ENCODE assay signal across 16 mouse cellular contexts in the genomic region with DNA sequence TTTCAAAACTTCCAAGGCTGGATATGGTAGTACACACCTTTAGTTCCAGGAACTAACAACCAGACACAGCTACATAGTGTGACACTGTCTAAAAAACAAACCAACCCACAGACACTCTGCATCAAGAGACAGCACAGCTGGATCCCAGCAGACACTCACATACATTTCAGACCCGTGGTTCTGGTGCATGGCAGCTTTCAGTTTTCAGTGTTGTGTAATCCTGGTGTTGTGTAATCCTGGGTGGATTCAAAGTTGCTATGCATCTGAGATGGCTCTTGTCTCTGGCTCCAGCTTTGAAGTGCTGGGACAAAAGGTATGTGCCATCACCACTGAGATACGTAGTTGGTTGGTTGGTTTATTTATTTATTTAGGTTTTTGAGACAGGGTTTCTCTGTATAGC. TPM values are rescaled to one million over a fixed set of nuclear protein-coding genes. Genes with fewer than 3 reads are reported as not detected.
DNase-seq lines count a peak whose midpoint lies in the region; ATAC-seq lines count a peak whose summit lies in the region.
"Had no signal": no experiment of that assay in that cellular context is flagged by ENCODE, and none has a peak within 500 bp of the region (broad histone marks: within the 10 kb centered on the region; RNA-seq: fewer than 3 reads in every experiment).

No protein-coding gene starts in this region.

- ATAC-seq in lung, embryonic 16.5 days (ENCODE audit: low read depth): 0 out of 2 replicates have a peak, but pooled peaks have one; percentile 22
- ATAC-seq: forebrain, embryonic 14.5 days; midbrain, embryonic 16.5 days had no signal

- whole genome bisulfite sequencing in lung, embryonic 16.5 days: 40% methylated on average over 2 of the region's 2 CpGs

- H3K27me3 ChIP-seq in lung, embryonic 16.5 days (ENCODE audit: control insufficient read depth, insufficient read depth, low read depth, low read length): peaks cover 22% of the 10 kb centered on the region

- H3K4me3 ChIP-seq in lung, embryonic 16.5 days (ENCODE audit: low read length): no peak overlapping the region
- H3K4me3 ChIP-seq: heart, adult 2 months; heart, embryonic 13.5 days; hindbrain, embryonic 13.5 days; left cerebral cortex, adult 2 months; neural tube, embryonic 15.5 days had no signal

- H3K4me2 ChIP-seq in lung, embryonic 16.5 days (ENCODE audit: low read depth, low read length): no peak overlapping the region
- H3K4me2 ChIP-seq: heart, embryonic 13.5 days; hindbrain, embryonic 13.5 days; neural tube, embryonic 15.5 days had no signal

- H3K9me3 ChIP-seq in lung, embryonic 16.5 days (ENCODE audit: control insufficient read depth, low read length): no peaks in the 10 kb centered on the region
- H3K9me3 ChIP-seq: heart, embryonic 13.5 days; hindbrain, embryonic 13.5 days; neural tube, embryonic 15.5 days had no signal

- H3K9ac ChIP-seq in lung, embryonic 16.5 days (ENCODE audit: low read length): no peak overlapping the region
- H3K9ac ChIP-seq: heart, embryonic 13.5 days; hindbrain, embryonic 13.5 days; neural tube, embryonic 15.5 days had no signal

- peaks cover 8% of the 10 kb centered on the region; the same call in 1 of the 2 replicates for H3K4me1 ChIP-seq in lung, embryonic 16.5 days (replicated peaks; ENCODE audit: control insufficient read depth, insufficient read depth, low read length)

- no peak overlapping the region for H3K27ac ChIP-seq in lung, embryonic 16.5 days (ENCODE audit: low read length)
- H3K27ac ChIP-seq: heart, adult 2 months; heart, embryonic 13.5 days; hindbrain, embryonic 13.5 days; left cerebral cortex, adult 2 months; neural tube, embryonic 15.5 days had no signal

- peaks cover 8% of the 10 kb centered on the region for H3K36me3 ChIP-seq in lung, embryonic 16.5 days (ENCODE audit: control insufficient read depth, insufficient read depth, low read length)

- no peak for DNase-seq in lung, adult 18-20 months
- peak; percentile 76 for DNase-seq in NIH3T3 (ENCODE audit: low read depth)
- peak; percentile 38 for DNase-seq in gonadal fat pad, adult 2 months (ENCODE audit: low read depth)
- peak; percentile 58 for DNase-seq in yolk sac, embryonic 10.5 days (ENCODE audit: low spot score)
- DNase-seq in embryo, embryonic 9.5 days (ENCODE audit: extremely low spot score): no peak
- no peak for DNase-seq in kidney, postnatal 10 days
- DNase-seq: heart, adult 2 months; right cerebral cortex, adult 18-20 months; right cerebral cortex, postnatal 4 days had no signal

RNA-seq across cellular contexts. Expression of a gene that starts 1.4 kb away (rescaled TPM):
- polyA plus RNA-seq in lung, embryonic 16.5 days (2015; fragmentation: Nextera tagmentation; extraction: Ambion mirVana): 4.5 and 5.6 TPM in 2 replicates
- 2.1 and 3.4 TPM in 2 replicates for polyA plus RNA-seq in gonadal fat pad, adult 2 months (2012; rRNA removed)

RNA-seq across cellular contexts. Expression of a gene that starts 34.8 kb away (rescaled TPM):
- 19.8 and 24.8 TPM in 2 replicates for polyA plus RNA-seq in lung, embryonic 16.5 days (2015; fragmentation: Nextera tagmentation; extraction: Ambion mirVana)
- polyA plus RNA-seq in gonadal fat pad, adult 2 months (2012; rRNA removed): 15.9 and 16.5 TPM in 2 replicates

RNA-seq across cellular contexts. Expression of a gene that starts 46.3 kb away (rescaled TPM):
- 25.7 and 32.0 TPM in 2 replicates for polyA plus RNA-seq in lung, embryonic 16.5 days (2015; fragmentation: Nextera tagmentation; extraction: Ambion mirVana)
- 30.6 and 38.2 TPM in 2 replicates for polyA plus RNA-seq in gonadal fat pad, adult 2 months (2012; rRNA removed)

RNA-seq across cellular contexts. Expression of a gene that starts 46.8 kb away (rescaled TPM):
- 94.6 and 95.7 TPM in 2 replicates for polyA plus RNA-seq in lung, embryonic 16.5 days (2015; fragmentation: Nextera tagmentation; extraction: Ambion mirVana)
- polyA plus RNA-seq in gonadal fat pad, adult 2 months (2012; rRNA removed): 30.1 and 30.4 TPM in 2 replicates

Comparison
In these comparisons a context has a peak if more than half of its experiments do, and no peak if none do; other contexts are left out.
1. DNase-seq: peak in NIH3T3 (single experiment), gonadal fat pad, adult 2 months (single experiment) and yolk sac, embryonic 10.5 days (single experiment); none in lung, adult 18-20 months (0 of 2), embryo, embryonic 9.5 days (single experiment) and kidney, postnatal 10 days (single experiment).